Mouse (Mus musculus): Measurements from ENCODE around the gene Ifitm6. TPM values are rescaled to one million over a fixed set of nuclear protein-coding genes. Genes with fewer than 3 reads are reported as not detected.
A peak's percentile ranks its signal among the peaks of the same experiment; 100 is the strongest.

The Ifitm6 gene
- total and polyA plus RNA-seq, 3 experiments: not detected

DNA sequence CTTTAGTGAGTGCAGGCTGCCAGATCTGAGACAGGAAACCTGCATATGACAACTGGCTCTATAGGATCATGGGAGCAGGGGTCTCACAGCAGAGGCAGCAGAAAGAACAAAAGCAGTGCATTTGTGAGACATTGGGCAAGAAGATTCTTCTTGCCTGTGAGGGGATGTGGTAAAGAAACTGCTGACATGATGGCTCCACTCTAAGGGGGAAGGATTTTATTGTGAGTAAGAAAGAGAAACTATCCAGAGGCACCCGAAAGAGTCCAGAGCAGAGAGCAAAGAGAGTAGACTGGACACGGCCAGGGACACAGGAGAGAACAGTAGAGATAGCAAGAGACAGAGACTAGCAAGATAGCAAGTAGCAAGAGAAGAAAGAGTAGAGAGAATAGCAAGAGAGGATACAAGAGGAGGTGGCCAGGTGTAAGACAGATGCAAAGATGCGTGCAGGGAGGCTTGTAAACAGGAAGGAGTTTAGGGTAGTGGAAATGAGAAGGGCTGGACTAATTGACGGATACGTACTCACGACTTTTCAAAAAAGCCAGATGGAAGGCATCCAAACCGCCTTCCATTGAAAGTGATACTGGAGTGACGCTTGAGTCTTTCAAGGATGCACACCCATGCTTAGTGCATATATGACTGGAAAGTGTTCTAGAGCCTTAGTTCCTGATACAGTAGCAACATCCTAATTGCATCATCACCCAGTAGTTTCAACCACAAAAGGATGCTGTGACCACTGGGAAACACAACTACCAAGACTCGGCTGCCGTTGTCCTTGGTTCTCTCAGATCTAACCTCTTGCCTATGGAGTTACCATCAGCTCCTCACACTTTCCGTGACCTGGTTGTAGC, 18.6 kb downstream of the Ifitm6 start:
- no peaks in the 10 kb centered on the region for H3K79me2 ChIP-seq (replicated peaks; ENCODE audit: control insufficient read depth, extremely low read depth, insufficient read depth, poor library complexity, severe bottlenecking)
- dilution Hi-C loops (cut with MboI; ENCODE audit: extremely low pct_ligation_motif_present, extremely low pct_unique_long_range_greater_than_20kb, low sequenced_read_pairs) (no loop called here), in situ Hi-C loops (cut with MboI; ENCODE audit: low pct_ligation_motif_present, low pct_unique_long_range_greater_than_20kb, low sequenced_read_pairs) (loop anchor here (25.0 kb wide), 1 partner anchor 363 kb away; no protein-coding TSS in a partner anchor)
- peak overlapping the region; percentile 69 for H3K4me2 ChIP-seq (ENCODE audit: insufficient read depth, low read depth, poor library complexity, severe bottlenecking)
- TF ChIP-seq BHLHE40 (IDR thresholded peaks at IDR 0.05; ENCODE audit: low read depth, low read length) (peak; percentile 58), E2F4 (IDR thresholded peaks at IDR 0.05; ENCODE audit: insufficient replicate concordance, low read depth, low read length) (no peak), ZMIZ1 (IDR thresholded peaks at IDR 0.05; ENCODE audit: low read depth, low read length) (no peak), USF1 (IDR thresholded peaks at IDR 0.05; ENCODE audit: low read depth, low read length) (no peak), EP300 (IDR thresholded peaks at IDR 0.05; ENCODE audit: low read length) (peak; percentile 67), IRF4 (IDR thresholded peaks at IDR 0.05; ENCODE audit: low read depth, low read length) (peak; percentile 70; the same call in 1 of the 2 replicates), RCOR1 (conservative IDR thresholded peaks at IDR 0.05; ENCODE audit: low read depth, low read length) (no peak; the same call in 1 of the 2 replicates), TCF12 (IDR thresholded peaks at IDR 0.05; ENCODE audit: low read depth, low read length) (0 out of 2 replicates have a peak, but pooled peaks have one; percentile 35), UBTF (IDR thresholded peaks at IDR 0.05; ENCODE audit: low read depth, low read length) (no peak), JUN (IDR thresholded peaks at IDR 0.05; ENCODE audit: insufficient read depth, low read depth, low read length) (no peak; the same call in 1 of the 2 replicates), JUND (conservative IDR thresholded peaks at IDR 0.05; ENCODE audit: low read depth, low read length) (peak; percentile 34; the same call in 1 of the 2 replicates), MAX (IDR thresholded peaks at IDR 0.05; ENCODE audit: low read length) (no peak), CHD1 (IDR thresholded peaks at IDR 0.05; ENCODE audit: low read depth, low read length) (no peak), MAFK (IDR thresholded peaks at IDR 0.05; ENCODE audit: insufficient replicate concordance, low read length) (no peak), SIN3A (IDR thresholded peaks at IDR 0.05; ENCODE audit: low read length) (peak; percentile 51; the same call in 1 of the 2 replicates), ETS1 (conservative IDR thresholded peaks at IDR 0.05; ENCODE audit: low read depth, low read length) (peak; percentile 58), SMC3 (IDR thresholded peaks at IDR 0.05; ENCODE audit: low read depth, low read length) (no peak), POLR2A (IDR thresholded peaks at IDR 0.05; ENCODE audit: low read depth, low read length) (no peak), TBP (conservative IDR thresholded peaks at IDR 0.05; ENCODE audit: low read depth, low read length) (0 out of 2 replicates have a peak, but pooled peaks have one; percentile 16), CHD2 (IDR thresholded peaks at IDR 0.05; ENCODE audit: low read length) (no peak)
- peaks cover 2% of the 10 kb centered on the region for H3K9me3 ChIP-seq (replicated peaks; ENCODE audit: low read length)
- peak overlapping the region in 2 of 3 experiments; percentile 29 for H3K4me3 ChIP-seq (replicated peaks in 1 of 3; ENCODE audit: low read depth in 2 of 3, low read length in 2 of 3, poor library complexity in 1 of 3)
- peak; percentile 53 for DNase-seq (ENCODE audit: extremely low read depth)
- H3K9ac ChIP-seq (ENCODE audit: insufficient read depth, low read depth): peak overlapping the region; percentile 55
- no peaks in the 10 kb centered on the region for H3K27me3 ChIP-seq (replicated peaks)
- peaks cover 16 to 32% of the 10 kb centered on the region in 2 experiments for H3K4me1 ChIP-seq (ENCODE audit: control insufficient read depth in 1 of 2, insufficient read depth in 2 of 2)
- peak overlapping the region; percentile 48 for H3K27ac ChIP-seq (ENCODE audit: insufficient read depth, low read depth)
- no peaks in the 10 kb centered on the region for H3K36me3 ChIP-seq (replicated peaks in 1 of 2; ENCODE audit: control insufficient read depth in 1 of 2, insufficient read depth in 1 of 2, low read length in 1 of 2)
